Mouse (Mus musculus) skeletal muscle tissue, adult 2 months (tissue): ENCODE results near the gene Cnn2.
"Not testable (repeated sequence)": the region's sequence is repeated elsewhere in the genome, so short reads cannot be mapped to it uniquely, and the experiment has no call there.

Experiments used
- DNase-seq: peaks from one replicate; pipeline ENCODE4 v3.0.0-alpha.2; 2012; ENCODE audit warnings: low read depth, low spot score

Cnn2 gene

DNA sequence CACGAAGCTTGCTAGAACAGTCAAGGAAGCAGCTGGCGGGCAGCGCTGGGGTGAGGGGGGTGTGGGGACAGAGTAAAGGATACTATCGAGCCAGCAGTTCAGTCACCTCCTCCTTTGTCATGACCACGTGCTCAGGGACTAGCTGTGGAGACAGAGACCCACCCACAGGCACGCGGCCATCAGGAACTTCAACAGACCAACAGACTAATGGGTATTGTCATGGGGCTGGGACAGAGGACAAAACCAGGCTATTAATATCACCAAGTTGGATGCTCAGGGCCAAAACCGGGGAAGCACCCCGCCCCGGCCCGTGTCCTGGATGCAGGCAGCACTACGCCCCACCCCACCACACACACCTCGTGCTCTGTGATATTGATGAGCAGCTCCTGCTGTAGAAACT is 48.4 kb downstream of the Cnn2 start:
- no peak for DNase-seq

DNA sequence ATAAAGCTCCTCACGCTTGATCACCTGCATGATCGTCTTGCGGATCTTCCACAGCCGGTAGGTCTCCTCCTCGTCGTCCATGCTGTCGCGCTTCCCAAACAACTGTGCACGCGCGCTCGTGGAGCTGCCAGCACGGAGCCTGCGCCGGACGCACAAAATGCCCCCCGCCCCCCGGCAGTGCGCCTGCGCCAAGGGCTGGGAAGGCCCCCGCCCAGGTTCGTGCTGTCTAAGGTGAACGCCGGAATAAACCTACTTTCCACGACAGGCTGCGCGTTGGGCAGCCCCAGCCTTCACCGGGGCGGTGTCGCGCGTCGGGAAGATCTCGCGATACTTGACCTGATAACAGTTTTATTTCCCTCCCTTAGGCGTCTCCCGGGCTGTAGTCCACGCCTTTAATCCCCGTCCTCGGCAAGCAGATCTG is 51.2 kb downstream of the Cnn2 start, which contains the start of gene Polr2e:
Polr2e (minus strand) TSS at position 237 of the 421 bp plus-strand sequence.
- DNase-seq, result peak; percentile 99

DNA sequence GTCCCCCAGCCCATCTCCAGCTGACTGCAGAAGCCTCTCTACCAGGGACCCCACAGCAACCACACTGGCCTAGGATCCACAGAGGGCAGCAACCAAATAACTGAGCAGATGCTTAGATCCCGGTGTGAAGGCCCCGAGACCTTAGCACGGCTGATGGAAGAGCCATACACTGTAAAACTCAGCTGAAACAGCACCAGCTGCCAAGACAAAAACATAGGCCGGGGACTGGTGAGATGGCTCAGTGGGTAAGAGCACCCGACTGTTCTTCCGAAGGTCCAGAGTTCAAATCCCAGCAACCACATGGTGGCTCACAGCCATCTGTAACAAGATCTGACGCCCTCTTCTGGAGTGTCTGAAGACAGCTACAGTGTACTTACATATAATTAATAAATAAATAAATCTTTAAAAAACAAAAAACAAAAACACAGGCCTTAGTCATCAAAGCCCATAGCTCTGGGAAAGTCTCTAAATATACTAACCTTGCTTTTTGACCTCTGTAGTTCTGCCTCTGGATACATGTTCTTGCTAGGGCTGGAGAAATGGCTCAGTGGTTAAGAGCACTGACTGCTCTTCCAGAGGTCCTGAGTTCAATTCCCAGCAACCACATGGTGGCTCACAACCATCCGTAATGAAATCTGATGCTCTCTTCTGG is 53.2 kb downstream of the Cnn2 start:
- DNase-seq, result not testable (repeated sequence)

DNA sequence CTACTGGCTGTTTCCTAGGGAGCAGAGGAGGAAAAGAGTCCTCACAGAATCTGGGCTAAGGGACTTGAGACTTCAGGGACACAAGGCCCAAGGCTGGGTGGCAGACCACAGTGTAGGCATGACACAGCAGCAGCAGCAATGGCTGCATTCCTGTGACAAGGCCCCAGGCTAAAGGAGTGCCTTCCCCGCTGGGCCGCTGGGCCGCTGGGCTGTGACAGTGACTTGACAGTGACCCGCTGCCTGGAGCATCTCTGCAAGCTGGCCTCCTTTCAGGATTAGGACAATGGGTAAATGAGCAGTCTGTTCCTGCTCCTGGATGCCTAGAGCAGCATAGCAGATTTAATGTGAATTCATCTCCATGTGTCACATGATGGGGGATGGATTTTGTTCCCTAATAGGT is 55.7 kb downstream of the Cnn2 start:
- no peak for DNase-seq

DNA sequence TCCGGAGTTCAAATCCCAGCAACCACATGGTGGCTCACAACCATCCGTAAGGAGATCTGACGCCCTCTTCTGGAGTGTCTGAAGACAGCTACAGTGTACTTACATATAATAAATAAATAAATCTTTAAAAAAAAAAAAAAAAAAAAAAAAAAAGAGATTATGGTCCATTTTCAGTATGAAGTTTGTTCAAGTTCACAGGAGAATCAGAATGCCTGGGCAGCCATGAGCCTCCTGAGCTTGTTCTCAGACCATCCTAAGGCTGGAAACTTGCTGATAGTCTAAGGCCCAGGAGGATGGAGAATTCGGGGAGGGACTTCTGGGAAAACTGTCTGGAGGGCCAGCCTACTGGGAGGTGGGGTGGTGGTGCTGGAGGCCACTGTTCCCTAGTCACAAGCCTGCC is 57.0 kb downstream of the Cnn2 start:
- not testable (repeated sequence) for DNase-seq
